Comparison of ENCODE assay signal across 28 mouse cellular contexts in the genomic region with DNA sequence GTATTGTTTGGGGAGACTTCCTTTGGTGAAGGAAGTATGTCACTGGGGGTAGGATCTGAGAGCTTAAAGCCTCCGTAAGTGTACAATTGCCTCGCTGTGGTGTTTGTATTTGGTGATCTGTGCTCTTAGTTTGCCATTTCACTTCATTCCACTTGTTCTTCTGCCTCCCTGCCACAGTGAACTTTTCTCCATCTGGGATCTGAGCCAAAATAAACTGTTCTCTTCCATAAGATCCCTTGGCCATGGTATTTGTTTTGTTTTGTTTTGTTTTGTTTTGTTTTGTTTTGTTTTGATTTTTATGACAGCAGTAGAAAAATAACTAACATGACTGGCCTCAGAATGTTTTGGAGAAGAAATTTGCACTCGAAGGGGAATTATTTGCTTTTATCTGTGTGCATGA.
"Had no signal": no experiment of that assay in that cellular context is flagged by ENCODE, and none has a peak within 500 bp of the region (broad histone marks: within the 10 kb centered on the region; RNA-seq: fewer than 3 reads in every experiment).

No protein-coding gene starts in this region.

- H3K4me2 ChIP-seq: embryonic facial prominence, embryonic 12.5 days; embryonic facial prominence, embryonic 13.5 days; embryonic facial prominence, embryonic 15.5 days; forebrain, embryonic 12.5 days; forebrain, embryonic 13.5 days; forebrain, embryonic 15.5 days had no signal

- H3K36me3 ChIP-seq: embryonic facial prominence, embryonic 10.5 days; embryonic facial prominence, embryonic 12.5 days; embryonic facial prominence, embryonic 13.5 days; embryonic facial prominence, embryonic 15.5 days; forebrain, embryonic 10.5 days; forebrain, embryonic 12.5 days; forebrain, embryonic 15.5 days had no signal

- DNase-seq: cerebellum, adult 8-10 months; cerebellum, adult 9-10 months; cerebellum, adult 9-11 months; cerebellum, postnatal 10 days; cerebellum, postnatal 14 days; cerebellum, postnatal 25 days; cerebellum, postnatal 36 days; embryo, embryonic 11 days; forebrain, postnatal 0 days; gastrocnemius, adult 2 months; gastrocnemius, postnatal 10 days; gastrocnemius, postnatal 14 days; gastrocnemius, postnatal 25 days; gastrocnemius, postnatal 36 days; heart, adult 11 months; heart, adult 18-20 months; heart, adult 2 months had no signal

- H3K9me3 ChIP-seq: embryonic facial prominence, embryonic 10.5 days; embryonic facial prominence, embryonic 12.5 days; embryonic facial prominence, embryonic 13.5 days; embryonic facial prominence, embryonic 15.5 days; forebrain, embryonic 10.5 days; forebrain, embryonic 12.5 days; forebrain, embryonic 13.5 days; forebrain, embryonic 15.5 days had no signal

- H3K27ac ChIP-seq: embryonic facial prominence, embryonic 10.5 days; embryonic facial prominence, embryonic 12.5 days; embryonic facial prominence, embryonic 13.5 days; embryonic facial prominence, embryonic 15.5 days; forebrain, embryonic 10.5 days; forebrain, embryonic 12.5 days; forebrain, embryonic 13.5 days; forebrain, embryonic 15.5 days; gastrocnemius, adult 2 months; heart, adult 2 months had no signal

- H3K9ac ChIP-seq: embryonic facial prominence, embryonic 12.5 days; embryonic facial prominence, embryonic 13.5 days; embryonic facial prominence, embryonic 15.5 days; forebrain, embryonic 12.5 days; forebrain, embryonic 13.5 days; forebrain, embryonic 15.5 days; forebrain, postnatal 0 days had no signal

- H3K27me3 ChIP-seq: embryonic facial prominence, embryonic 12.5 days; embryonic facial prominence, embryonic 13.5 days; embryonic facial prominence, embryonic 15.5 days; forebrain, embryonic 12.5 days; forebrain, embryonic 13.5 days; forebrain, embryonic 15.5 days had no signal

- H3K4me1 ChIP-seq: embryonic facial prominence, embryonic 12.5 days; embryonic facial prominence, embryonic 13.5 days; embryonic facial prominence, embryonic 15.5 days; forebrain, embryonic 12.5 days; forebrain, embryonic 13.5 days; forebrain, embryonic 15.5 days had no signal

- H3K4me3 ChIP-seq: embryonic facial prominence, embryonic 10.5 days; embryonic facial prominence, embryonic 12.5 days; embryonic facial prominence, embryonic 13.5 days; embryonic facial prominence, embryonic 15.5 days; erythroblast, embryonic 14.5 days; forebrain, embryonic 10.5 days; forebrain, embryonic 12.5 days; forebrain, embryonic 13.5 days; forebrain, embryonic 15.5 days; gastrocnemius, adult 2 months; heart, adult 2 months had no signal

- ATAC-seq: forebrain, embryonic 13.5 days; forebrain, embryonic 14.5 days; forebrain, embryonic 15.5 days; forebrain, embryonic 16.5 days; forebrain, postnatal 0 days had no signal
